Mouse (Mus musculus) retina, postnatal 7 days (tissue): ENCODE measurements around the gene Atp8a1.
"Not testable (repeated sequence)": the region's sequence is repeated elsewhere in the genome, so short reads cannot be mapped to it uniquely, and the experiment has no call there.

Experiments
- DNase-seq: peaks from one replicate; pipeline ENCODE4 v3.0.0-alpha.2; 2012; ENCODE audit warnings: low read depth, low spot score

Atp8a1 gene

GRCm38 (mm10) chr5:67826935-67827334, 20.3 kb downstream of the Atp8a1 start:
- no peak for DNase-seq

- no peak for DNase-seq
Measured at GRCm38 (mm10) chr5:67826278-67826677, 21.0 kb downstream of the Atp8a1 start.

- no peak for DNase-seq
Measured at GRCm38 (mm10) chr5:67824600-67824999, 22.6 kb downstream of the Atp8a1 start.

- no peak for DNase-seq
Measured at GRCm38 (mm10) chr5:67823771-67824170, 23.5 kb downstream of the Atp8a1 start.

GRCm38 (mm10) chr5:67822619-67823018, 24.6 kb downstream of the Atp8a1 start:
- DNase-seq = no peak

- DNase-seq = no peak
Measured at GRCm38 (mm10) chr5:67821987-67822401, 25.2 kb downstream of the Atp8a1 start.

- no peak for DNase-seq
Measured at GRCm38 (mm10) chr5:67821185-67821584, 26.0 kb downstream of the Atp8a1 start.

GRCm38 (mm10) chr5:67819451-67819850, 27.8 kb downstream of the Atp8a1 start:
- DNase-seq = no peak

GRCm38 (mm10) chr5:67815572-67816325, 31.5 kb downstream of the Atp8a1 start:
- no peak for DNase-seq

GRCm38 (mm10) chr5:67815060-67815459, 32.2 kb downstream of the Atp8a1 start:
- DNase-seq = not testable (repeated sequence)

- no peak for DNase-seq
Measured at GRCm38 (mm10) chr5:67814437-67814965, 32.7 kb downstream of the Atp8a1 start.

- DNase-seq = no peak
Measured at GRCm38 (mm10) chr5:67813334-67813733, 33.9 kb downstream of the Atp8a1 start.

- DNase-seq = no peak
Measured at GRCm38 (mm10) chr5:67802174-67803030, 44.8 kb downstream of the Atp8a1 start.

- no peak for DNase-seq
Measured at GRCm38 (mm10) chr5:67800801-67801200, 46.4 kb downstream of the Atp8a1 start.

GRCm38 (mm10) chr5:67799785-67800184, 47.4 kb downstream of the Atp8a1 start:
- DNase-seq = no peak

GRCm38 (mm10) chr5:67798348-67798747, 48.9 kb downstream of the Atp8a1 start:
- no peak for DNase-seq

- DNase-seq = no peak
Measured at GRCm38 (mm10) chr5:67797006-67797958, 50.0 kb downstream of the Atp8a1 start.

GRCm38 (mm10) chr5:67794129-67794800, 53.0 kb downstream of the Atp8a1 start:
- no peak for DNase-seq

- DNase-seq = no peak
Measured at GRCm38 (mm10) chr5:67782775-67783174, 64.5 kb downstream of the Atp8a1 start.

GRCm38 (mm10) chr5:67778026-67778425, 69.2 kb downstream of the Atp8a1 start:
- DNase-seq = no peak

- DNase-seq = no peak
Measured at GRCm38 (mm10) chr5:67774186-67774585, 73.0 kb downstream of the Atp8a1 start.
